8 mouse cellular contexts compared by ENCODE assay signal in genomic region chr1:156204656-156205131, GRCm38 (mm10). TPM values are rescaled to one million over a fixed set of nuclear protein-coding genes. Genes with fewer than 3 reads are reported as not detected.
DNase-seq lines count a peak whose midpoint lies in the region; ATAC-seq lines count a peak whose summit lies in the region.

TSS of gene Fam163a (minus strand) at chr1:156205026.

- H3K4me2 ChIP-seq in forebrain, embryonic 12.5 days, result peak within 1 kb of the TSS; percentile 79
- peak within 1 kb of the TSS; percentile 80 for H3K4me2 ChIP-seq in kidney, embryonic 16.5 days (replicated peaks; ENCODE audit: low read depth, low read length)
- H3K4me2 ChIP-seq in midbrain, embryonic 12.5 days (replicated peaks), result peak within 1 kb of the TSS; percentile 69

- peak within 1 kb of the TSS; percentile 48 for H3K9ac ChIP-seq in forebrain, embryonic 12.5 days
- peak within 1 kb of the TSS; percentile 54 for H3K9ac ChIP-seq in kidney, embryonic 16.5 days (replicated peaks; ENCODE audit: low read length)
- peak within 1 kb of the TSS; percentile 53 for H3K9ac ChIP-seq in midbrain, embryonic 12.5 days (replicated peaks)

- WGBS in forebrain, embryonic 12.5 days, result under 1% methylated on average over 37 of the region's 44 CpGs
- 0% methylated on average over 42 of the region's 44 CpGs for WGBS in kidney, embryonic 16.5 days
- WGBS in midbrain, embryonic 12.5 days, result under 1% methylated on average over 44 of the region's 44 CpGs

- H3K9me3 ChIP-seq in forebrain, embryonic 12.5 days, result no peaks in the 10 kb centered on the region
- peaks cover 7% of the 10 kb centered on the region; the same call in 1 of the 2 replicates for H3K9me3 ChIP-seq in kidney, embryonic 16.5 days (ENCODE audit: low read length)
- no peaks in the 10 kb centered on the region for H3K9me3 ChIP-seq in midbrain, embryonic 12.5 days

- peak; percentile 65 for ATAC-seq in forebrain, embryonic 12.5 days (ENCODE audit: low FRiP score)
- ATAC-seq in kidney, embryonic 16.5 days (ENCODE audit: low FRiP score, low TSS enrichment), result peak; percentile 82
- peak; percentile 80 for ATAC-seq in midbrain, embryonic 12.5 days (ENCODE audit: low FRiP score, low read depth)

- peak; percentile 27 to 33 for DNase-seq in frontal cortex, postnatal 36 days (ENCODE audit: low spot score in 2 of 2)
- no peak for DNase-seq in frontal cortex, postnatal 14 days (ENCODE audit: low spot score in 2 of 2)
- DNase-seq in WW6 (ENCODE audit: low read depth, low spot score), result peak; percentile 29
- peak; percentile 7 to 16 for DNase-seq in thymus, postnatal 36 days
- DNase-seq in lung, postnatal 10 days, result no peak

- peaks cover 27% of the 10 kb centered on the region for H3K4me1 ChIP-seq in forebrain, embryonic 12.5 days
- H3K4me1 ChIP-seq in kidney, embryonic 16.5 days (ENCODE audit: insufficient read depth, low read length), result peaks cover 17% of the 10 kb centered on the region; the same call in 1 of the 2 replicates
- H3K4me1 ChIP-seq in midbrain, embryonic 12.5 days, result peaks cover 21% of the 10 kb centered on the region

- H3K36me3 ChIP-seq in forebrain, embryonic 12.5 days (replicated peaks), result no peaks in the 10 kb centered on the region
- no peaks in the 10 kb centered on the region for H3K36me3 ChIP-seq in kidney, embryonic 16.5 days (ENCODE audit: insufficient read depth, low read length)
- H3K36me3 ChIP-seq in midbrain, embryonic 12.5 days, result no peaks in the 10 kb centered on the region

- H3K27me3 ChIP-seq in forebrain, embryonic 12.5 days, result peaks cover 66% of the 10 kb centered on the region
- H3K27me3 ChIP-seq in kidney, embryonic 16.5 days (ENCODE audit: insufficient read depth, low read length), result peaks cover 64% of the 10 kb centered on the region
- H3K27me3 ChIP-seq in midbrain, embryonic 12.5 days, result peaks cover 53% of the 10 kb centered on the region

- H3K4me3 ChIP-seq in forebrain, embryonic 12.5 days (replicated peaks), result peak within 1 kb of the TSS; percentile 45
- peak within 1 kb of the TSS; percentile 51 for H3K4me3 ChIP-seq in kidney, embryonic 16.5 days (ENCODE audit: low read length)
- H3K4me3 ChIP-seq in midbrain, embryonic 12.5 days, result peak within 1 kb of the TSS; percentile 46

- no peak within 1 kb of the TSS for H3K27ac ChIP-seq in forebrain, embryonic 12.5 days
- H3K27ac ChIP-seq in kidney, embryonic 16.5 days (ENCODE audit: low read length), result no peak within 1 kb of the TSS
- peak within 1 kb of the TSS; percentile 47 for H3K27ac ChIP-seq in midbrain, embryonic 12.5 days (replicated peaks)

RNA-seq across cellular contexts. Expression of gene Fam163a, which starts in this region (rescaled TPM):
- 2.7 and 3.7 TPM in 2 replicates for polyA plus RNA-seq in forebrain, embryonic 12.5 days (2016; fragmentation: Nextera tagmentation; extraction: Ambion mirVana)
- polyA plus RNA-seq in kidney, embryonic 16.5 days (2015; fragmentation: Nextera tagmentation; extraction: Ambion mirVana), result 0.61 and 0.94 TPM in 2 replicates
- 14.5 and 14.9 TPM in 2 replicates for polyA plus RNA-seq in midbrain, embryonic 12.5 days (2016; fragmentation: Nextera tagmentation; extraction: Ambion mirVana)

Comparison
In these comparisons a context has a peak if more than half of its experiments do, and no peak if none do; other contexts are left out.
1. DNase-seq: peak in frontal cortex, postnatal 36 days (2 of 2), WW6 (single experiment) and thymus, postnatal 36 days (2 of 2); none in frontal cortex, postnatal 14 days (0 of 2) and lung, postnatal 10 days (single experiment).
2. Peak in ATAC-seq, H3K4me3 ChIP-seq, H3K9ac ChIP-seq and H3K4me2 ChIP-seq in kidney, embryonic 16.5 days; RNA of the gene not detected or under 1 TPM.
3. Peak in every context shown above with its lines, with median percentiles within 50 percentile points of each other: ATAC-seq, H3K4me2 ChIP-seq, H3K4me3 ChIP-seq and H3K9ac ChIP-seq.